Mouse (Mus musculus): Measurements from ENCODE around the gene Psg19.

Gene Psg19

GRCm38 (mm10) chr7:18746189-18746860 lies 52.0 kb downstream of the Psg19 start:
- DNase-seq (ENCODE audit: low read depth, low spot score), result no peak
